Mouse (Mus musculus) midbrain, embryonic 14.5 days (tissue): Measurements from ENCODE around the gene Ppp6r3. TPM values are rescaled to one million over a fixed set of nuclear protein-coding genes. Genes with fewer than 3 reads are reported as not detected.
A peak's percentile ranks its signal among the peaks of the same experiment; 100 is the strongest.

Experiments
- ATAC-seq: fragments of 200-750 bp; cut with Nextera tagmentation; 2 replicates; pipeline ENCODE4 v1.8.0; 2017; ENCODE audit warnings: moderate number of reproducible peaks, moderate library complexity; ENCODE audit not compliant: low FRiP score, low TSS enrichment
- DNase-seq: peaks from one replicate; pipeline ENCODE4 v3.0.0-alpha.2; 2015
- H3K27ac ChIP-seq: fragments of 300-500 bp; sonication (generic); replicated peaks from 2 replicates; pipeline ENCODE4 v1.5.1; 2014; ENCODE audit warnings: mild to moderate bottlenecking, low read depth, low read length, moderate library complexity
- H3K27me3 ChIP-seq: fragments of 300-500 bp; sonication (generic); 2 replicates; pipeline ENCODE4 v1.6.1; 2014; ENCODE audit warnings: low read length, control low read depth, mixed read lengths; ENCODE audit not compliant: control insufficient read depth, insufficient read depth
- H3K36me3 ChIP-seq: fragments of 300-500 bp; sonication (generic); 2 replicates; pipeline ENCODE4 v1.6.1; 2014; ENCODE audit warnings: low read length, control low read depth; ENCODE audit not compliant: control insufficient read depth, insufficient read depth
- H3K4me1 ChIP-seq: fragments of 300-500 bp; sonication (generic); 2 replicates; pipeline ENCODE4 v1.6.1; 2014; ENCODE audit warnings: mild to moderate bottlenecking, antibody characterized with exemption, low read length, control low read depth; ENCODE audit not compliant: control insufficient read depth, insufficient read depth
- H3K4me2 ChIP-seq: fragments of 300-500 bp; sonication (generic); 2 replicates; pipeline ENCODE4 v1.6.1; 2014; ENCODE audit warnings: mild to moderate bottlenecking, low read length, moderate library complexity
- H3K4me3 ChIP-seq: fragments of 300-500 bp; sonication (generic); replicated peaks from 2 replicates; pipeline ENCODE4 v1.5.1; 2014; ENCODE audit warnings: low read depth, low read length
- H3K9ac ChIP-seq: fragments of 300-500 bp; sonication (generic); replicated peaks from 2 replicates; pipeline ENCODE4 v1.6.1; 2014; ENCODE audit warnings: mild to moderate bottlenecking, low read length, moderate library complexity
- H3K9me3 ChIP-seq: fragments of 300-500 bp; sonication (generic); 2 replicates; pipeline ENCODE4 v1.6.1; 2016; ENCODE audit warnings: low read length, control low read depth, mixed read lengths; ENCODE audit not compliant: control insufficient read depth
- WGBS: fragments of 180-500 bp; shearing (Covaris S2); extraction: QIAGEN DNeasy Blood & Tissue Kit; methylation state at CpG from one replicate; pipeline ENCODE4 v1.1.7; 2014; 5-methylcytosine and 5-hydroxymethylcytosine counted together
- polyA plus RNA-seq: library from polyadenylated mRNA; unstranded; fragments of >200 nt; fragmentation: Nextera tagmentation; extraction: Ambion mirVana; gene quantifications from 2 replicates; pipeline ENCODE4 v1.2.1, GENCODE M21; 2014

The Ppp6r3 gene
- polyA plus RNA-seq, 1 experiment from 2014 or later = 74.1 TPM

- Histone ChIP-seq H3K27ac (no peak overlapping the region), H3K27me3 (no peaks in the 10 kb centered on the region), H3K4me3 (no peak overlapping the region), H3K4me2 (no peak overlapping the region), H3K36me3 (no peaks in the 10 kb centered on the region), H3K4me1 (peaks cover 5% of the 10 kb centered on the region; the same call in 1 of the 2 replicates), H3K9me3 (no peaks in the 10 kb centered on the region), H3K9ac (no peak overlapping the region)
- no peak for DNase-seq
- 84% methylated on average over 15 of the region's 15 CpGs for WGBS
- no peak for ATAC-seq
Measured at GRCm38 (mm10) chr19:3428057-3428830, 147.3 kb downstream of the Ppp6r3 start.

GRCm38 (mm10) chr19:3424214-3424613, 151.3 kb downstream of the Ppp6r3 start:
- Histone ChIP-seq H3K9ac (no peak overlapping the region), H3K4me3 (no peak overlapping the region), H3K27ac (no peak overlapping the region), H3K4me1 (peaks cover 3% of the 10 kb centered on the region; the same call in 1 of the 2 replicates), H3K36me3 (no peaks in the 10 kb centered on the region), H3K4me2 (no peak overlapping the region), H3K27me3 (no peaks in the 10 kb centered on the region), H3K9me3 (no peaks in the 10 kb centered on the region)
- 84% methylated on average over 2 of the region's 2 CpGs for WGBS
- ATAC-seq (no peak), DNase-seq (no peak)

GRCm38 (mm10) chr19:3422981-3423380, 152.6 kb downstream of the Ppp6r3 start:
- no peak overlapping the region for H3K27ac ChIP-seq
- H3K36me3 ChIP-seq = no peaks in the 10 kb centered on the region
- WGBS = 71% methylated on average over 4 of the region's 4 CpGs
- H3K4me3 ChIP-seq = no peak overlapping the region
- H3K27me3 ChIP-seq = no peaks in the 10 kb centered on the region
- DNase-seq (no peak), ATAC-seq (no peak)
- no peak overlapping the region for H3K4me2 ChIP-seq
- no peak overlapping the region for H3K9ac ChIP-seq
- no peaks in the 10 kb centered on the region for H3K4me1 ChIP-seq
- no peaks in the 10 kb centered on the region for H3K9me3 ChIP-seq

DNA sequence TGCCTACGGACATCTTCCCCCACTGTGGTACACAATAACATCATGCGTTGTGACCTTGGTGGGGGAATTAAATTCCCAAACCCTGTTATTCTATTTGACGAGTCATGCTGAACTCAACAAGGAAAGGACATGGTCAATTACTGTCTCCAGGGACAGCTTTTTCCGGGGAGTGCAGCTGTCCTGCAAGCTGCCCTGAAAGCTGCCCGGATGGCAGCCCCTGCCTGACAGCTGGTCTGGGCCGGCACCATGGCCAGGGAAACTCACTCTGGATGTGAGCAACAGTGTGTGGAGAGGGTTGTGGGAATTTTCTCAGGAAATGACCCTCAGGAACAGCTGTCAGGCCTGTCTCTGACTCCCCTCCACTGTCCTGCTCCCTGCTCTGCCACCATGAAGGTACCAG, 153.1 kb downstream of the Ppp6r3 start:
- H3K9me3 ChIP-seq = no peaks in the 10 kb centered on the region
- DNase-seq (peak; percentile 12), ATAC-seq (no peak)
- no peak overlapping the region for H3K27ac ChIP-seq
- no peak overlapping the region for H3K9ac ChIP-seq
- no peaks in the 10 kb centered on the region for H3K4me1 ChIP-seq
- no peaks in the 10 kb centered on the region for H3K36me3 ChIP-seq
- no peak overlapping the region for H3K4me3 ChIP-seq
- no peaks in the 10 kb centered on the region for H3K27me3 ChIP-seq
- WGBS = 28% methylated on average over 6 of the region's 6 CpGs
- H3K4me2 ChIP-seq = no peak overlapping the region

DNA sequence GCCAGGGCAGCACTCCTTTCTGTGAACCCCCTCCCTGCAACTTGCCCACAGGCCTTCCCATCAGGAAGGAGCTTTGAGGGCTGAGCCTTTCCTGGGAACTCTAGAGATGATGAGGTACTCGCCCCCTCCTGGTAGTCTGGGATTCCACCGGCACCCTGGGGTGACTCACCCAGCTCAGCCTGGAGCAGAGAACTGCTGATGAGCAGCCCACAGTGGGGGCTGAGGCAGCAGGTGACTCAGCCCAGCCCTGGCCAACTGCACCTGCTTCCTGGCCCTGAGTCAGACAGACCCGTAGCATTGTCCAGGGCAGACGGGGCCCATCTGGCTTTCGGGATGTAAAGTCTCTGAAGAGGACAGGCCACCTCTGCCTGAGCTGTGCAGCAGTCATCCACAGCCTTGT, 156.3 kb downstream of the Ppp6r3 start:
- WGBS = 54% methylated on average over 5 of the region's 5 CpGs
- Histone ChIP-seq H3K36me3 (no peaks in the 10 kb centered on the region), H3K9me3 (no peaks in the 10 kb centered on the region)

GRCm38 (mm10) chr19:3414268-3414733, 161.2 kb downstream of the Ppp6r3 start, which contains the start of gene Gal:
Gene Gal (minus strand): TSS chr19:3414544.
- Histone ChIP-seq H3K9me3 (no peaks in the 10 kb centered on the region), H3K4me3 (peak within 1 kb of the TSS; percentile 25), H3K36me3 (no peaks in the 10 kb centered on the region), H3K9ac (peak within 1 kb of the TSS; percentile 29; the same call in 1 of the 2 replicates), H3K4me1 (peaks cover 4% of the 10 kb centered on the region; the same call in 1 of the 2 replicates), H3K27ac (no peak within 1 kb of the TSS), H3K27me3 (peaks cover 10% of the 10 kb centered on the region; the same call in 1 of the 2 replicates), H3K4me2 (peak within 1 kb of the TSS; percentile 57)
- 3% methylated on average over 37 of the region's 37 CpGs for WGBS
- peak; percentile 58 for DNase-seq
- no peak for ATAC-seq

More for the DNA sequence above, 156.3 kb downstream of the Ppp6r3 start:
- no peak overlapping the region for H3K4me2 ChIP-seq
- peaks cover 4% of the 10 kb centered on the region; the same call in 1 of the 2 replicates for H3K4me1 ChIP-seq
- H3K27me3 ChIP-seq = peaks cover 5% of the 10 kb centered on the region; the same call in 1 of the 2 replicates
- no peak for ATAC-seq
- no peak for DNase-seq
- no peak overlapping the region for H3K27ac ChIP-seq
- no peak overlapping the region for H3K4me3 ChIP-seq
- no peak overlapping the region for H3K9ac ChIP-seq

GRCm38 (mm10) chr19:3405531-3406281, 169.8 kb downstream of the Ppp6r3 start:
- Histone ChIP-seq H3K9ac (no peak overlapping the region), H3K27ac (no peak overlapping the region), H3K27me3 (no peaks in the 10 kb centered on the region), H3K9me3 (no peaks in the 10 kb centered on the region), H3K36me3 (no peaks in the 10 kb centered on the region), H3K4me1 (no peaks in the 10 kb centered on the region), H3K4me2 (no peak overlapping the region), H3K4me3 (no peak overlapping the region)
- WGBS = 44% methylated on average over 1 of the region's 1 CpGs
- no peak for ATAC-seq
- DNase-seq = no peak
